Mouse (Mus musculus): ENCODE data around the gene Prkch.

- TF ChIP-seq CTCF (IDR thresholded peaks at IDR 0.05; ENCODE audit: insufficient read depth, low read depth, low read length), result no peak
- TF ChIP-seq POLR2A (IDR thresholded peaks at IDR 0.05; ENCODE audit: insufficient read depth, low read depth, low read length), result no peak
These were observed 217.9 kb downstream of the Prkch start for GRCm38 (mm10) chr12:73802379-73803057.
